Mouse (Mus musculus) CH12.LX (cell line): Measurements from ENCODE around the gene Gm11492.

Source experiments
- BHLHE40 ChIP-seq: IDR thresholded peaks from 2 replicates; pipeline ENCODE4 v1.6.1; 2011; ENCODE audit warnings: mild to moderate bottlenecking, low read depth, low read length, improper control_type of control experiment
- CTCF ChIP-seq, 2 experiments: IDR thresholded peaks in 1 of 2; conservative IDR thresholded peaks in 1 of 2; 2 replicates each; pipeline ENCODE4 v1.5.1; 2011 to 2012; ENCODE audit warnings: low read depth in 2 of 2, low read length in 2 of 2, improper control_type of control experiment in 1 of 2, inconsistent platforms in 1 of 2, mild to moderate bottlenecking in 1 of 2, moderate library complexity in 1 of 2
- EP300 ChIP-seq: IDR thresholded peaks from 2 replicates; pipeline ENCODE4 v1.6.1; 2011; ENCODE audit warnings: low read length, improper control_type of control experiment
- MAX ChIP-seq: IDR thresholded peaks from 2 replicates; pipeline ENCODE4 v1.6.1; 2011; ENCODE audit warnings: low read length, improper control_type of control experiment
- USF1 ChIP-seq: IDR thresholded peaks from 2 replicates; pipeline ENCODE4 v1.6.1; 2014; ENCODE audit warnings: low read depth, mild to moderate bottlenecking, inconsistent platforms, low read length, improper control_type of control experiment
- ZC3H11A ChIP-seq: IDR thresholded peaks from 2 replicates; pipeline ENCODE4 v1.6.1; 2012; ENCODE audit warnings: low read depth, mild to moderate bottlenecking, inconsistent platforms, low read length, improper control_type of control experiment

GRCm38 (mm10) chr11:87577601-87578248 is 11.3 kb downstream of the Gm11492 start:
- TF ChIP-seq USF1 (no peak), CTCF (conservative IDR thresholded peaks at IDR 0.05 in 1 of 2, IDR thresholded peaks at IDR 0.05 in 1 of 2; ENCODE audit: low read depth in 2 of 2, low read length in 2 of 2) (no peak), EP300 (no peak), ZC3H11A (no peak), MAX (no peak), BHLHE40 (no peak)
